Mouse (Mus musculus) MEL (cell line): ENCODE data around the gene Vps52. TPM values are rescaled to one million over a fixed set of nuclear protein-coding genes. Genes with fewer than 3 reads are reported as not detected.

Source experiments
- DNase-seq: peaks from one replicate; pipeline ENCODE4 v3.0.0; 2011; ENCODE audit warnings: low read depth, low spot score
- H3K27ac ChIP-seq: 2 replicates; pipeline ENCODE4 v1.5.1; 2012; ENCODE audit warnings: low read depth, mild to moderate bottlenecking, control low read depth, low read length, moderate library complexity; ENCODE audit not compliant: control insufficient read depth
- H3K27me3 ChIP-seq, 2 experiments: fragments of 150-350 bp in 1 of 2; sonication (generic) in 1 of 2; 2 replicates each; pipeline ENCODE4 v1.6.1; 2012; ENCODE audit warnings: low read length in 2 of 2, mild to moderate bottlenecking in 2 of 2, improper control_type of control experiment in 1 of 2, moderate library complexity in 1 of 2; ENCODE audit not compliant: insufficient read depth in 2 of 2, control insufficient read depth in 1 of 2
- H3K36me3 ChIP-seq, 2 experiments: 2 replicates each; pipeline ENCODE4 v1.6.1; 2012 to 2014; ENCODE audit warnings: low read length in 2 of 2, improper control_type of control experiment in 1 of 2, inconsistent platforms in 1 of 2, mild to moderate bottlenecking in 1 of 2; ENCODE audit not compliant: insufficient read depth in 2 of 2, control insufficient read depth in 1 of 2
- H3K4me1 ChIP-seq, 2 experiments: fragments of 150-350 bp in 1 of 2; sonication (generic) in 1 of 2; 2 replicates each; pipeline ENCODE4 v1.6.1; 2012; ENCODE audit warnings: low read length in 2 of 2, improper control_type of control experiment in 1 of 2, mild to moderate bottlenecking in 1 of 2; ENCODE audit not compliant: insufficient read depth in 2 of 2, control insufficient read depth in 1 of 2
- H3K4me3 ChIP-seq, 2 experiments: fragments of 150-350 bp in 1 of 2; sonication (generic) in 1 of 2; 2 replicates each; pipeline ENCODE4 v1.5.1; 2012; ENCODE audit warnings: low read depth in 2 of 2, low read length in 2 of 2, mild to moderate bottlenecking in 2 of 2, moderate library complexity in 2 of 2, control low read depth in 1 of 2, improper control_type of control experiment in 1 of 2; ENCODE audit not compliant: control insufficient read depth in 1 of 2, insufficient read depth in 1 of 2
- H3K79me2 ChIP-seq: 2 replicates; pipeline ENCODE4 v1.6.1; 2012; ENCODE audit warnings: mild to moderate bottlenecking, low read length, moderate library complexity; ENCODE audit not compliant: control insufficient read depth, poor library complexity, insufficient read depth
- H3K9ac ChIP-seq: 2 replicates; pipeline ENCODE4 v1.6.1; 2012; ENCODE audit warnings: low read depth, mild to moderate bottlenecking, control low read depth, low read length, moderate library complexity; ENCODE audit not compliant: control insufficient read depth, poor library complexity, severe bottlenecking
- H3K9me3 ChIP-seq: fragments of 150-350 bp; sonication (generic); replicated peaks from 2 replicates; pipeline ENCODE4 v1.6.1; 2012; ENCODE audit warnings: mild to moderate bottlenecking, low read length, improper control_type of control experiment, moderate library complexity; ENCODE audit not compliant: insufficient read depth
- BHLHE40 ChIP-seq: IDR thresholded peaks from 2 replicates; pipeline ENCODE4 v1.6.1; 2012; ENCODE audit warnings: low read depth, mild to moderate bottlenecking, inconsistent platforms, low read length, improper control_type of control experiment, borderline replicate concordance
- CHD2 ChIP-seq: IDR thresholded peaks from 2 replicates; pipeline ENCODE4 v1.6.1; 2011; ENCODE audit warnings: low read length, improper control_type of control experiment
- CTCF ChIP-seq, 3 experiments: IDR thresholded peaks in 2 of 3; conservative IDR thresholded peaks in 1 of 3; 2 replicates each; pipeline ENCODE4 v1.5.1; 2011 to 2012; ENCODE audit warnings: low read length in 3 of 3, low read depth in 2 of 3, mild to moderate bottlenecking in 2 of 3, improper control_type of control experiment in 1 of 3, inconsistent platforms in 1 of 3, mixed read lengths in 1 of 3, moderate library complexity in 1 of 3; ENCODE audit not compliant: control insufficient read depth in 1 of 3, insufficient read depth in 1 of 3, poor library complexity in 1 of 3, severe bottlenecking in 1 of 3
- E2F4 ChIP-seq: IDR thresholded peaks from 2 replicates; pipeline ENCODE4 v1.6.1; 2011; ENCODE audit warnings: low read depth, low read length, improper control_type of control experiment, borderline replicate concordance
- GABPA ChIP-seq: IDR thresholded peaks from 2 replicates; pipeline ENCODE4 v1.6.1; 2012; ENCODE audit warnings: low read depth, mild to moderate bottlenecking, inconsistent platforms, low read length, improper control_type of control experiment, moderate library complexity
- HCFC1 ChIP-seq: IDR thresholded peaks from 2 replicates; pipeline ENCODE4 v1.6.1; 2012; ENCODE audit warnings: low read depth, mild to moderate bottlenecking, inconsistent platforms, low read length, improper control_type of control experiment, moderate library complexity
- MAFK ChIP-seq: IDR thresholded peaks from 2 replicates; pipeline ENCODE4 v1.6.1; 2011; ENCODE audit warnings: low read depth, mild to moderate bottlenecking, low read length, improper control_type of control experiment, borderline replicate concordance
- MAX ChIP-seq: IDR thresholded peaks from 2 replicates; pipeline ENCODE4 v1.6.1; 2011; ENCODE audit warnings: low read length, improper control_type of control experiment
- MEF2A ChIP-seq: IDR thresholded peaks from 2 replicates; pipeline ENCODE4 v1.6.1; 2014; ENCODE audit warnings: low read depth, mild to moderate bottlenecking, inconsistent platforms, low read length, improper control_type of control experiment; ENCODE audit not compliant: poor library complexity, insufficient replicate concordance, severe bottlenecking; ENCODE audit errors: extremely low read depth
- NELFE ChIP-seq: IDR thresholded peaks from 2 replicates; pipeline ENCODE4 v1.6.1; 2011; ENCODE audit warnings: low read depth, low read length, improper control_type of control experiment
- POLR2AphosphoS2 ChIP-seq: IDR thresholded peaks from 2 replicates; pipeline ENCODE4 v1.6.1; 2011; ENCODE audit warnings: low read length, improper control_type of control experiment
- RAD21 ChIP-seq: IDR thresholded peaks from 2 replicates; pipeline ENCODE4 v1.6.1; 2011; ENCODE audit warnings: mild to moderate bottlenecking, low read depth, low read length, improper control_type of control experiment
- RCOR1 ChIP-seq: IDR thresholded peaks from 2 replicates; pipeline ENCODE4 v1.6.1; 2012; ENCODE audit warnings: low read depth, mild to moderate bottlenecking, inconsistent platforms, low read length, improper control_type of control experiment
- SMC3 ChIP-seq: IDR thresholded peaks from 2 replicates; pipeline ENCODE4 v1.6.1; 2011; ENCODE audit warnings: low read depth, low read length, improper control_type of control experiment
- TAL1 ChIP-seq: IDR thresholded peaks from 2 replicates; pipeline ENCODE4 v1.6.1; 2012; ENCODE audit warnings: mild to moderate bottlenecking, inconsistent platforms, low read length, moderate library complexity, mixed read lengths
- TBP ChIP-seq: IDR thresholded peaks from 2 replicates; pipeline ENCODE4 v1.8.0; 2011; ENCODE audit warnings: low read depth, low read length, improper control_type of control experiment
- TCF12 ChIP-seq: IDR thresholded peaks from 2 replicates; pipeline ENCODE4 v1.6.1; 2014; ENCODE audit warnings: low read depth, mild to moderate bottlenecking, inconsistent platforms, low read length, improper control_type of control experiment, moderate library complexity
- UBTF ChIP-seq: IDR thresholded peaks from 2 replicates; pipeline ENCODE4 v1.6.1; 2012; ENCODE audit warnings: low read depth, mild to moderate bottlenecking, inconsistent platforms, low read length, improper control_type of control experiment, moderate library complexity, borderline replicate concordance; ENCODE audit not compliant: insufficient read depth
- USF1 ChIP-seq: IDR thresholded peaks from 2 replicates; pipeline ENCODE4 v1.6.1; 2014; ENCODE audit warnings: low read depth, mild to moderate bottlenecking, inconsistent platforms, low read length, improper control_type of control experiment, moderate library complexity
- ZC3H11A ChIP-seq: IDR thresholded peaks from 2 replicates; pipeline ENCODE4 v1.6.1; 2012; ENCODE audit warnings: low read depth, mild to moderate bottlenecking, inconsistent platforms, low read length, improper control_type of control experiment
- ZKSCAN1 ChIP-seq: IDR thresholded peaks from 2 replicates; pipeline ENCODE4 v1.6.1; 2012; ENCODE audit warnings: low read depth, mild to moderate bottlenecking, inconsistent platforms, low read length, improper control_type of control experiment, moderate library complexity
- ZMIZ1 ChIP-seq: IDR thresholded peaks from 2 replicates; pipeline ENCODE4 v1.6.1; 2012; ENCODE audit warnings: low read depth, mild to moderate bottlenecking, inconsistent platforms, low read length, improper control_type of control experiment, moderate library complexity
- ZNF384 ChIP-seq: IDR thresholded peaks from 2 replicates; pipeline ENCODE4 v1.6.1; 2012; ENCODE audit warnings: low read depth, mild to moderate bottlenecking, inconsistent platforms, low read length, improper control_type of control experiment
- polyA plus RNA-seq, 2 experiments: library from polyadenylated mRNA; stranded (reverse) in 1 of 2; unstranded in 1 of 2; fragments of >175 nt in 1 of 2; fragments of >200 nt in 1 of 2; gene quantifications; 2 replicates each; pipeline versions ENCODE4 v1.2.1 to v1.2.4; 2012; ENCODE audit warnings: low replicate concordance in 2 of 2, low read depth in 1 of 2; ENCODE audit not compliant: insufficient read length in 2 of 2, insufficient read depth in 1 of 2, missing spikeins in 1 of 2
- total RNA-seq: library from RNA; depleted of rRNA; stranded (reverse); fragments of 300-350 nt; gene quantifications from 2 replicates; pipeline ENCODE4 v1.2.3, GENCODE M21; 2012

Vps52 gene
- total and polyA plus RNA-seq, 3 experiments: 23.6 to 40.7 TPM; not detected in 1

DNA sequence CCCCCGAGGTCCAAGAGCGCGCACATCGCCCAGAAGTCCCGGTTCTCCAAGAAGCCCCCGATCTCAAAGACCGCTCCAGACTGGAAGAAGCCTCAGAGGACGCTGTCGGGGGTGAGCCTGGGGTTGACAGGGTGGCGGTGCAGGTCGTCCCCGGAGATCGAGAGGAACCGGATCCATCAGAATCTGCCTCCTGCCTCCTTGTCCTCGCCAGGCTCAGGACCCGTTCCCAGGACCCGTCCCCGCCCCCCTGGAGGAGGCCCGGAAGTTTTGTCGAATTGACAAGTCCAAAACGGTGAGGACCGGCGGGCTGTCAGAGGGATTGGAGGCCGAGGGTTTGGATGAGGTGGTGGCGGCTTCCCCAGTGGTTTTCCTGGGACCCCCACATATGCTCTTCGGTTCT lies 14.6 kb upstream of the Vps52 start:
- Histone ChIP-seq H3K4me3 (peak overlapping the region; percentile 73 to 77), H3K27ac (no peak overlapping the region), H3K4me1 (peaks cover 0 to 3% of the 10 kb centered on the region in 2 experiments; a peak in 2 of 4 replicates), H3K9ac (peak overlapping the region; percentile 84), H3K27me3 (no peaks in the 10 kb centered on the region), H3K79me2 (peaks cover 27% of the 10 kb centered on the region), H3K36me3 (no peaks in the 10 kb centered on the region; a peak in 2 of 4 replicates), H3K9me3 (no peaks in the 10 kb centered on the region)
- TF ChIP-seq CTCF (IDR thresholded peaks at IDR 0.05 in 2 of 3, conservative IDR thresholded peaks at IDR 0.05 in 1 of 3; ENCODE audit: control insufficient read depth in 1 of 3, insufficient read depth in 1 of 3, low read depth in 2 of 3, low read length in 3 of 3, poor library complexity in 1 of 3, severe bottlenecking in 1 of 3): no peak
- TF ChIP-seq UBTF: no peak
- TF ChIP-seq ZMIZ1: no peak
- TF ChIP-seq MAFK: no peak
- no peak for TF ChIP-seq TAL1
- no peak for TF ChIP-seq TCF12
- no peak for TF ChIP-seq TBP
- TF ChIP-seq POLR2AphosphoS2: no peak
- TF ChIP-seq ZNF384: no peak
- TF ChIP-seq BHLHE40: no peak
- no peak for TF ChIP-seq ZKSCAN1
- TF ChIP-seq RCOR1: no peak
- TF ChIP-seq CHD2: no peak
- no peak for TF ChIP-seq MAX
- TF ChIP-seq HCFC1: no peak
- TF ChIP-seq USF1: no peak
- no peak for TF ChIP-seq NELFE
- DNase-seq: peak; percentile 64

GRCm38 (mm10) chr17:33941381-33941780 lies 14.2 kb upstream of the Vps52 start:
- Histone ChIP-seq H3K27ac (no peak overlapping the region), H3K9ac (peak overlapping the region; percentile 84), H3K79me2 (peaks cover 27% of the 10 kb centered on the region), H3K36me3 (peaks cover 0 to 2% of the 10 kb centered on the region in 2 experiments; a peak in 2 of 4 replicates), H3K4me1 (peaks cover 0 to 3% of the 10 kb centered on the region in 2 experiments; a peak in 2 of 4 replicates), H3K27me3 (no peaks in the 10 kb centered on the region), H3K9me3 (no peaks in the 10 kb centered on the region), H3K4me3 (peak overlapping the region; percentile 73 to 77)
- TF ChIP-seq TCF12 (no peak), GABPA (no peak), E2F4 (no peak), UBTF (no peak), POLR2AphosphoS2 (no peak), MAFK (no peak), CHD2 (no peak), SMC3 (no peak), TBP (no peak), ZMIZ1 (no peak), MEF2A (no peak), ZC3H11A (no peak), RAD21 (no peak), CTCF (IDR thresholded peaks at IDR 0.05 in 2 of 3, conservative IDR thresholded peaks at IDR 0.05 in 1 of 3; ENCODE audit: control insufficient read depth in 1 of 3, insufficient read depth in 1 of 3, low read depth in 2 of 3, low read length in 3 of 3, poor library complexity in 1 of 3, severe bottlenecking in 1 of 3) (no peak)
- DNase-seq: no peak
